Mouse (Mus musculus) C2C12 (cell line): ENCODE results near the gene C4b.

Experiments used
- CEBPB ChIP-seq: IDR thresholded peaks from one replicate; pipeline ENCODE4 v1.6.1; 2011; ENCODE audit warnings: low read depth, mild to moderate bottlenecking, control low read depth, moderate library complexity
- CTCF ChIP-seq: IDR thresholded peaks from one replicate; pipeline ENCODE4 v1.5.1; 2011; ENCODE audit not compliant: control insufficient read depth, insufficient read depth, insufficient read length
- FOSL1 ChIP-seq: IDR thresholded peaks from one replicate; pipeline ENCODE4 v1.8.0; 2011; ENCODE audit warnings: mild to moderate bottlenecking, low read length; ENCODE audit not compliant: poor library complexity, insufficient read depth, severe bottlenecking
- MAX ChIP-seq: IDR thresholded peaks from one replicate; pipeline ENCODE4 v1.6.1; 2011; ENCODE audit warnings: mild to moderate bottlenecking, control low read depth
- MYOD1 ChIP-seq: IDR thresholded peaks from one replicate; pipeline ENCODE4 v1.6.1; 2011; ENCODE audit warnings: low read depth; ENCODE audit not compliant: control insufficient read depth, insufficient read length

- no peak for TF ChIP-seq CTCF
- TF ChIP-seq FOSL1, result no peak
- TF ChIP-seq CEBPB, result no peak
- no peak for TF ChIP-seq MYOD1
- no peak for TF ChIP-seq MAX
Measured at GRCm38 (mm10) chr17:34727887-34728286, 15.8 kb downstream of the C4b start.
